Mouse (Mus musculus) spleen, adult 2 months (tissue): ENCODE results near the gene Tgoln1. TPM values are rescaled to one million over a fixed set of nuclear protein-coding genes. Genes with fewer than 3 reads are reported as not detected.

Source experiments
- DNase-seq, 2 experiments: peaks; one replicate each; pipeline versions ENCODE4 v3.0.0 to v3.0.0-alpha.2; 2012 to 2021; ENCODE audit warnings: low spot score in 2 of 2, low read depth in 1 of 2
- H3K27ac ChIP-seq: fragments of 200-500 bp; 2 replicates; pipeline ENCODE4 v1.5.1; 2012; ENCODE audit warnings: low read length, inconsistent platforms; ENCODE audit not compliant: insufficient read depth
- H3K27me3 ChIP-seq: fragments of 200-500 bp; 2 replicates; pipeline ENCODE4 v1.6.1; 2012; ENCODE audit warnings: mild to moderate bottlenecking, moderate library complexity, low read length, inconsistent platforms; ENCODE audit not compliant: control insufficient read depth, insufficient read depth
- H3K36me3 ChIP-seq: fragments of 200-500 bp; 2 replicates; pipeline ENCODE4 v1.6.1; 2012; ENCODE audit warnings: mild to moderate bottlenecking, low read length, inconsistent platforms; ENCODE audit not compliant: control insufficient read depth, insufficient read depth
- H3K4me1 ChIP-seq: fragments of 200-500 bp; 2 replicates; pipeline ENCODE4 v1.6.1; 2011; ENCODE audit warnings: inconsistent platforms; ENCODE audit not compliant: control insufficient read depth, insufficient read depth, insufficient read length
- H3K4me3 ChIP-seq: fragments of 200-500 bp; 2 replicates; pipeline ENCODE4 v1.5.1; 2011; ENCODE audit warnings: mild to moderate bottlenecking, inconsistent platforms; ENCODE audit not compliant: insufficient read depth, insufficient read length; ENCODE audit errors: extremely low read depth
- CTCF ChIP-seq: fragments of 200-500 bp; IDR thresholded peaks from 2 replicates; pipeline ENCODE4 v1.5.1; 2011; ENCODE audit warnings: mild to moderate bottlenecking, inconsistent platforms; ENCODE audit not compliant: insufficient read depth, insufficient read length, insufficient replicate concordance; ENCODE audit errors: extremely low read depth
- POLR2A ChIP-seq: fragments of 200-500 bp; IDR thresholded peaks from 2 replicates; pipeline ENCODE4 v1.6.1; 2011; ENCODE audit warnings: low read depth, low read length, inconsistent platforms
- WGBS: fragments of 180-500 bp; shearing (Covaris S2); methylation state at CpG from one replicate; pipeline ENCODE4 v1.1.7; 2018; 5-methylcytosine and 5-hydroxymethylcytosine counted together
- polyA plus RNA-seq: library from polyadenylated mRNA; depleted of rRNA; stranded (reverse); fragments of >200 nt; gene quantifications from 2 replicates; pipeline ENCODE4 v1.2.3, GENCODE M21; 2012

Tgoln1 gene
- polyA plus RNA-seq, 1 experiment = 14.9 TPM

DNA sequence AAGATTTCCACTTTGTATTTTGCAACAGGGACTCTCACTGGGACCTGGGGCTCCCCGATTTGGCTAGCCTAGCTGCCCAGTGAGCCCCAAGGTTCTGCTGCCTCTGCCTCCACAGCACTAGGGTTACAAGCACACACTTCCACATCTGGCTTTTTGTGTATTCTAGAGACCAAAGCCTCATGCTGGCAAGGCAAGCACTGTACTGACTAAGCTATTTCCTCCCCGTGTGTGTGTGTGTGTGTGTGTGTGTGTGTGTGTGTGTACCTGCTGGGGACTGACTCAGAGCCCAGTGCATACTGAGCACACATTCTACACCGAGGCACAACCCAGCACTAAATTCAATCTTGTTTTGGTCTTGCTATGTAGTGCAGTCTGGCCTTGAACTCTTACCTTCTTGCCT, 30.1 kb downstream of the Tgoln1 start:
- no peaks in the 10 kb centered on the region for H3K4me1 ChIP-seq
- no peak overlapping the region for H3K27ac ChIP-seq
- peaks cover 4% of the 10 kb centered on the region; the same call in 1 of the 2 replicates for H3K36me3 ChIP-seq
- no peaks in the 10 kb centered on the region for H3K27me3 ChIP-seq
- TF ChIP-seq POLR2A (no peak), CTCF (no peak)
- no peak overlapping the region for H3K4me3 ChIP-seq
- 81% methylated on average over 3 of the region's 3 CpGs for WGBS
- no peak for DNase-seq

DNA sequence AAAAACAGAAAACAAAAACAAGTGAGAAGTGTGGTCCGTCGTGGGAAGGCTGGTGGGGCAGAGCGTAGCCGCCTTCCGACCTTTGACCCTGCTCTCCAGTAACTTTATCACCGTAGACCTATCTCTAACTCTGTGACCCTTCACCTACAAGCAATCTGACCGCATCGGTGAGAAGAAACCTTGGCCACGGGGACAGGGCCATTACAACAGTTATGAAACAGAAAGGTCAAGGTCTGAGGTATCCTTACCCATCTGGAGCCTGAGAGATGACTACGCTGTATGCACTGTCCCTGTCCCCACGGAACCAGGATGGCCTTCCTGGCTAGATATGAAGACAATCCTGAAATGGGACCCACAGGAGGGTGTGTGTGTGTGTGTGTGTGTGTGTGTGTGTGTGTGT, 32.6 kb downstream of the Tgoln1 start:
- H3K27ac ChIP-seq = no peak overlapping the region
- no peak for DNase-seq

DNA sequence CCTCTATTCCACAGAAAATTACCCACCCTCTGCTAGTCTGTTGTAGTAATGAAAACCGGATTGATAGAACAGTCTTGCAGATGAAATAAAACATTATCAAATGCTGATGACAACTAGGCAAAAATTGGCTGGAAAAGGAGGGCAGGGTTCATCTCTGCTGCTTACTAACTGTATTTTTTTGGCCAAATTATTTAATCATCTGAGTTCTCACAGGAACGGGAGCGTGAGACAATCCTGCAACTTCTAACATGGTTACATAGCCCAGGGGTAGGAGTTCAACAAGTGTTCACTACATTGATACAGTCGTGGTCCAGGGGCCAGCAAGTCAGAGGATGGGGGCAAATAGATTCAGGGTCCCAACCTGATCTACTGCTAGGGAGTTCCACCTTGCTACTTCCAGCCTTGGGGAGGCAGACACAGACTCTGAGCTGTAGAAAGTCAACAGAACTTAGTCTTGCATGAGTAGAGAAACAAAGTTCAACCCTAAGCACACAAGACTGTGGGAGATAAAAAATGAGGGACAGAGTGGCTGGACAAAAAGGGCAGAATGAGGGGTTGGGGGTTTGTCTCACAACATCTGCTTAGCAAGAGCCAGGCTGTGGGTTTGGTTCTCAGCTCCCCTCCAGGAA, 33.5 kb downstream of the Tgoln1 start:
- no peak for DNase-seq
- WGBS = 87% methylated on average over 4 of the region's 4 CpGs

More for the DNA sequence above, 32.6 kb downstream of the Tgoln1 start:
- 93% methylated on average over 11 of the region's 11 CpGs for WGBS
- H3K4me3 ChIP-seq = no peak overlapping the region
- H3K27me3 ChIP-seq = no peaks in the 10 kb centered on the region
- peaks cover 6% of the 10 kb centered on the region for H3K36me3 ChIP-seq
- H3K4me1 ChIP-seq = no peaks in the 10 kb centered on the region
- TF ChIP-seq CTCF (no peak), POLR2A (no peak)

DNA sequence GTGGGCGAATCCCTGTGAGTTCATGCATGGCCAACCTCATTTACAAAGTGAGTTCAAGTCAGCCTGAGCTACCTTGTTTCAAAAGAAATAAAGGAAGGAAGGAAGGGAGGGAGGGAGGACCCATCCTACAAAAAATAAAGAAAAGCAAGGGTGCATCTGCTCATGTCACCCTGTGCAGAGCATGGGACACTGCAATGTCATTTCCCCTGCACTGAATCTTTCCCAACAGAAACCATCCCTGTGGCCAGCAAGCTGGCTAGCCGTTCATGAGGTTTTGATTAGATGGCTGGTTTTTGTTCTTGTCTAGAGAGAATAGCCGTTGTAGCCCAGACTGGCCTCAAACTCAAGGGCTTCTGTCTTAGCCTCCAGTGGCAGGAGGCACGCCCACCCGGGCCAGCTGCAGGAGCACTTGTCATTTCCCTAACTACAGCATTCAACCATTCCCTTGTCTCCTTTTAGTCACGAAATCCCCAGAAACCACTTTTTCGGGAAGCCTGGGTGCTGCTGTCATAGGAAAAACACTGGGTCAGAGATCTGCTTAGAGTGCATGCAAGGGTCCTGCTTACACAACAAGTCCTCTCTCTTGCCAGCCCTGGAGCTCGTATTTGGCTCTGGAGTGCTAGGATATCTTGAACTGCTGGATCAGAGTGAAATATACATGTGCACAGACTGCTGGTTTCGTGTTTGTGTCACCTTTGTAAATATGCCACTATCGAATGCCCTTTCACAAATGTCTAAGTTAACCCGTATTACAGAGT, 35.0 kb downstream of the Tgoln1 start:
- Histone ChIP-seq H3K27me3 (no peaks in the 10 kb centered on the region), H3K27ac (no peak overlapping the region), H3K4me3 (no peak overlapping the region), H3K36me3 (peaks cover 11% of the 10 kb centered on the region), H3K4me1 (no peaks in the 10 kb centered on the region)
- 77% methylated on average over 11 of the region's 11 CpGs for WGBS
- no peak for DNase-seq
- no peak for TF ChIP-seq POLR2A
- no peak for TF ChIP-seq CTCF

More for the DNA sequence above, 33.5 kb downstream of the Tgoln1 start:
- H3K36me3 ChIP-seq = peaks cover 6% of the 10 kb centered on the region
- no peak for TF ChIP-seq POLR2A
- TF ChIP-seq CTCF = no peak
- no peak overlapping the region for H3K27ac ChIP-seq
- H3K4me3 ChIP-seq = no peak overlapping the region
- no peaks in the 10 kb centered on the region for H3K4me1 ChIP-seq
- no peaks in the 10 kb centered on the region for H3K27me3 ChIP-seq

- no peak for DNase-seq
- TF ChIP-seq POLR2A (no peak), CTCF (no peak)
- Histone ChIP-seq H3K36me3 (peaks cover 13% of the 10 kb centered on the region), H3K27ac (no peak overlapping the region), H3K27me3 (no peaks in the 10 kb centered on the region), H3K4me3 (no peak overlapping the region), H3K4me1 (no peaks in the 10 kb centered on the region)
- 94% methylated on average over 3 of the region's 3 CpGs for WGBS
Measured at GRCm38 (mm10) chr6:72576041-72576440, 40.8 kb downstream of the Tgoln1 start.

DNA sequence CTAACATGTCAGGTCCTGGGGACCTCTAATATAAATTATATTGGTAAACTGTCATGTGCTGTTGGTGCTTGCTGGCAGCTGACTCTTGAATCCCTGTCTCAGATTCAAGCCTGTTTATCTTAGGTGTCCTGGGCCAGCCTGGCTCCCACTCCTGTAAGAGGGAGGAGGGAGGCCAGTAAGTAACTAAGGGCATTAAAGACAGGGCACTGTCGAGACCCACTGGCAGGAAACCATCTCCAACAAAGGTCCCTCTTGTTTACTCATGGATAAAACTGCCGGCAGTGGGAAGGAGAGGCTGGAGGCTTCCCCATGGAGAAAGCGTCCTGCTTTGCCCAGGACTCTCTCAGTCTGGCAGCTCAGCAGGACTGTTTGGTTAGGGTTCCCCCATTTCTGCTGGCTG, 45.0 kb downstream of the Tgoln1 start:
- H3K4me1 ChIP-seq = no peaks in the 10 kb centered on the region
- no peak overlapping the region for H3K27ac ChIP-seq
- no peak for DNase-seq
- H3K27me3 ChIP-seq = no peaks in the 10 kb centered on the region
- H3K36me3 ChIP-seq = peaks cover 11% of the 10 kb centered on the region
- no peak for TF ChIP-seq POLR2A
- no peak for TF ChIP-seq CTCF
- H3K4me3 ChIP-seq = no peak overlapping the region
- 94% methylated on average over 3 of the region's 3 CpGs for WGBS
